Mouse (Mus musculus) CH12.LX (cell line): Measurements from ENCODE around the gene Ice2. TPM values are rescaled to one million over a fixed set of nuclear protein-coding genes. Genes with fewer than 3 reads are reported as not detected.

ENCODE experiments used
- DNase-seq: peaks from one replicate; pipeline ENCODE4 v3.0.0-alpha.2; 2013; ENCODE audit errors: extremely low read depth
- H3K27ac ChIP-seq: 2 replicates; pipeline ENCODE4 v1.5.1; 2012; ENCODE audit warnings: low read depth, mild to moderate bottlenecking, control low read depth, moderate library complexity; ENCODE audit not compliant: insufficient read depth
- H3K27me3 ChIP-seq: replicated peaks from 2 replicates; pipeline ENCODE3; 2012; ENCODE audit warnings: inconsistent platforms
- H3K36me3 ChIP-seq, 2 experiments: replicated peaks in 1 of 2; 2 replicates each; pipeline versions ENCODE3 to v1.6.1; 2012; ENCODE audit warnings: inconsistent platforms in 1 of 2, low read length in 1 of 2, mild to moderate bottlenecking in 1 of 2, mixed read lengths in 1 of 2, moderate library complexity in 1 of 2; ENCODE audit not compliant: control insufficient read depth in 1 of 2, insufficient read depth in 1 of 2
- H3K4me1 ChIP-seq, 2 experiments: 2 replicates each; pipeline ENCODE4 v1.6.1; 2012; ENCODE audit warnings: inconsistent platforms in 1 of 2, moderate library complexity in 1 of 2; ENCODE audit not compliant: insufficient read depth in 2 of 2, control insufficient read depth in 1 of 2
- H3K4me2 ChIP-seq: 2 replicates; pipeline ENCODE4 v1.6.1; 2012; ENCODE audit warnings: low read depth, mild to moderate bottlenecking, control low read depth; ENCODE audit not compliant: poor library complexity, insufficient read depth, severe bottlenecking
- H3K4me3 ChIP-seq, 3 experiments: fragments of 150-350 bp in 1 of 3; sonication (generic) in 1 of 3; replicated peaks in 1 of 3; 2 replicates each; pipeline versions ENCODE3 to v1.5.1; 2011 to 2012; ENCODE audit warnings: low read depth in 2 of 3, low read length in 2 of 3, mild to moderate bottlenecking in 2 of 3, moderate library complexity in 2 of 3, control low read depth in 1 of 3, improper control_type of control experiment in 1 of 3, inconsistent platforms in 1 of 3, mixed read lengths in 1 of 3; ENCODE audit not compliant: poor library complexity in 1 of 3
- H3K79me2 ChIP-seq: replicated peaks from 2 replicates; pipeline ENCODE4 v1.6.1; 2012; ENCODE audit warnings: mild to moderate bottlenecking, moderate library complexity; ENCODE audit not compliant: control insufficient read depth, poor library complexity, insufficient read depth, severe bottlenecking; ENCODE audit errors: extremely low read depth
- H3K9ac ChIP-seq: 2 replicates; pipeline ENCODE4 v1.6.1; 2012; ENCODE audit warnings: low read depth, mild to moderate bottlenecking, control low read depth, moderate library complexity; ENCODE audit not compliant: insufficient read depth
- H3K9me3 ChIP-seq: replicated peaks from 2 replicates; pipeline ENCODE3; 2012; ENCODE audit warnings: low read length, inconsistent platforms, mixed read lengths
- BHLHE40 ChIP-seq: IDR thresholded peaks from 2 replicates; pipeline ENCODE4 v1.6.1; 2011; ENCODE audit warnings: mild to moderate bottlenecking, low read depth, low read length, improper control_type of control experiment
- CHD2 ChIP-seq: IDR thresholded peaks from 2 replicates; pipeline ENCODE4 v1.6.1; 2011; ENCODE audit warnings: low read length, improper control_type of control experiment
- E2F4 ChIP-seq: IDR thresholded peaks from 2 replicates; pipeline ENCODE4 v1.6.1; 2011; ENCODE audit warnings: low read depth, low read length, improper control_type of control experiment; ENCODE audit not compliant: insufficient replicate concordance
- EP300 ChIP-seq: IDR thresholded peaks from 2 replicates; pipeline ENCODE4 v1.6.1; 2011; ENCODE audit warnings: low read length, improper control_type of control experiment
- ETS1 ChIP-seq: conservative IDR thresholded peaks from 2 replicates; pipeline ENCODE4 v1.6.1; 2012; ENCODE audit warnings: low read depth, mild to moderate bottlenecking, inconsistent platforms, low read length, improper control_type of control experiment, moderate library complexity
- IRF4 ChIP-seq: IDR thresholded peaks from 2 replicates; pipeline ENCODE4 v1.6.1; 2014; ENCODE audit warnings: low read depth, mild to moderate bottlenecking, inconsistent platforms, low read length, improper control_type of control experiment
- MAX ChIP-seq: IDR thresholded peaks from 2 replicates; pipeline ENCODE4 v1.6.1; 2011; ENCODE audit warnings: low read length, improper control_type of control experiment
- MAZ ChIP-seq: IDR thresholded peaks from 2 replicates; pipeline ENCODE4 v1.6.1; 2012; ENCODE audit warnings: low read depth, mild to moderate bottlenecking, inconsistent platforms, low read length, improper control_type of control experiment, moderate library complexity
- MEF2A ChIP-seq: IDR thresholded peaks from 2 replicates; pipeline ENCODE4 v1.6.1; 2014; ENCODE audit warnings: low read depth, mild to moderate bottlenecking, inconsistent platforms, low read length, improper control_type of control experiment, borderline replicate concordance
- MXI1 ChIP-seq: IDR thresholded peaks from 2 replicates; pipeline ENCODE4 v1.6.1; 2011; ENCODE audit warnings: mild to moderate bottlenecking, low read depth, low read length, improper control_type of control experiment
- NELFE ChIP-seq: IDR thresholded peaks from 2 replicates; pipeline ENCODE4 v1.6.1; 2011; ENCODE audit warnings: low read depth, low read length, improper control_type of control experiment
- NRF1 ChIP-seq: IDR thresholded peaks from 2 replicates; pipeline ENCODE4 v1.6.1; 2014; ENCODE audit warnings: low read depth, mild to moderate bottlenecking, inconsistent platforms, low read length, improper control_type of control experiment, moderate library complexity
- PAX5 ChIP-seq: IDR thresholded peaks from 2 replicates; pipeline ENCODE4 v1.6.1; 2012; ENCODE audit warnings: low read length, inconsistent platforms, mixed read lengths
- POLR2A ChIP-seq: IDR thresholded peaks from 2 replicates; pipeline ENCODE4 v1.6.1; 2011; ENCODE audit warnings: low read depth, mild to moderate bottlenecking, improper control_type of control experiment, low read length
- TBP ChIP-seq: conservative IDR thresholded peaks from 2 replicates; pipeline ENCODE4 v1.6.1; 2011; ENCODE audit warnings: low read depth, low read length, improper control_type of control experiment
- UBTF ChIP-seq: IDR thresholded peaks from 2 replicates; pipeline ENCODE4 v1.6.1; 2012; ENCODE audit warnings: low read depth, mild to moderate bottlenecking, inconsistent platforms, low read length, improper control_type of control experiment, moderate library complexity
- USF1 ChIP-seq: IDR thresholded peaks from 2 replicates; pipeline ENCODE4 v1.6.1; 2014; ENCODE audit warnings: low read depth, mild to moderate bottlenecking, inconsistent platforms, low read length, improper control_type of control experiment
- USF2 ChIP-seq: conservative IDR thresholded peaks from 2 replicates; pipeline ENCODE4 v1.6.1; 2011; ENCODE audit warnings: low read depth, low read length, improper control_type of control experiment
- ZC3H11A ChIP-seq: IDR thresholded peaks from 2 replicates; pipeline ENCODE4 v1.6.1; 2012; ENCODE audit warnings: low read depth, mild to moderate bottlenecking, inconsistent platforms, low read length, improper control_type of control experiment
- ZMIZ1 ChIP-seq: IDR thresholded peaks from 2 replicates; pipeline ENCODE4 v1.6.1; 2012; ENCODE audit warnings: low read depth, mild to moderate bottlenecking, inconsistent platforms, low read length, improper control_type of control experiment
- ZNF384 ChIP-seq: IDR thresholded peaks from 2 replicates; pipeline ENCODE4 v1.6.1; 2012; ENCODE audit warnings: low read depth, low read length, improper control_type of control experiment, inconsistent platforms
- dilution Hi-C: fragments of 300-500 bp; cut with MboI; formaldehyde crosslinking; loops from 2 replicates; pipeline ENCODE4 v1.14.3; 2020; ENCODE audit warnings: low sequenced_read_pairs; ENCODE audit not compliant: extremely low pct_unique_long_range_greater_than_20kb, extremely low pct_ligation_motif_present
- in situ Hi-C: fragments of 300-500 bp; cut with MboI; formaldehyde crosslinking; loops from 3 replicates; pipeline ENCODE4 v1.14.3; 2019; ENCODE audit warnings: low sequenced_read_pairs, low pct_ligation_motif_present, low pct_unique_long_range_greater_than_20kb, mixed read lengths
- polyA plus RNA-seq: library from polyadenylated mRNA; unstranded; fragments of >175 nt; gene quantifications from 2 replicates; pipeline ENCODE4 v1.2.1, GENCODE M21; 2012; ENCODE audit warnings: low read depth; ENCODE audit not compliant: insufficient read length
- total RNA-seq, 2 experiments: library from RNA; depleted of rRNA; stranded (reverse); fragments of 300-350 nt in 1 of 2; fragments of >200 nt in 1 of 2; gene quantifications; 2 replicates each; pipeline ENCODE4 v1.2.3; 2012 to 2014

Ice2 gene
- total and polyA plus RNA-seq, 3 experiments: 13.3 to 23.1 (median 14.9) TPM

DNA sequence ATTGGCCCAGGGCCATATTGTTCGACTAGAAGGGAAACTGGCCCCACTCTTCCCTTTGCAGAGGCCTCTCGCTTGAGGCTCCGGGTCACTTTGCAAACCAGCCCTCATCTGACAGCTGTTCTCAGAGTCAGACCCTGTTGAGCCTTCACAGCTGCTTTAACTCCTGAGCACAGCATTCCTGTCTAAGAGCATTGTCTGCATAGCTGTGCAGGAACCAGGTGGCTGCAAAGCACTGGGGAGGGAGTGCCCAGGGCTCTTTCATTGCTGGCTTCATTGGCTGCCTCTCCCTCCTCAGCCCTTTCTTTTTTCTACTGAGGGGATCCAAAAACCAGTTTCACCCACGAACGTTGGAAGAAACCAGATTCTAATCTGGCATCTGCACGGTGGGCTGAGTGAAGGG, 73.2 kb downstream of the Ice2 start:
- no peak overlapping the region for H3K27ac ChIP-seq
- TF ChIP-seq UBTF (no peak), POLR2A (no peak), MAZ (no peak), MXI1 (no peak), NELFE (no peak), USF1 (no peak), NRF1 (no peak), MEF2A (no peak), IRF4 (no peak), CHD2 (no peak), E2F4 (no peak), EP300 (no peak), MAX (no peak), PAX5 (no peak), ZMIZ1 (no peak)
- TF ChIP-seq, all 38 proteins: peak for 0
- Histone ChIP-seq H3K27me3 (no peaks in the 10 kb centered on the region), H3K4me2 (no peak overlapping the region), H3K4me3 (no peak overlapping the region), H3K9ac (no peak overlapping the region), H3K4me1 (peaks cover 10 to 20% of the 10 kb centered on the region in 2 experiments), H3K36me3 (no peaks in the 10 kb centered on the region), H3K79me2 (no peaks in the 10 kb centered on the region), H3K9me3 (no peaks in the 10 kb centered on the region)
- in situ Hi-C loops: no loop called here
- dilution Hi-C loops: no loop called here
- DNase-seq: no peak

DNA sequence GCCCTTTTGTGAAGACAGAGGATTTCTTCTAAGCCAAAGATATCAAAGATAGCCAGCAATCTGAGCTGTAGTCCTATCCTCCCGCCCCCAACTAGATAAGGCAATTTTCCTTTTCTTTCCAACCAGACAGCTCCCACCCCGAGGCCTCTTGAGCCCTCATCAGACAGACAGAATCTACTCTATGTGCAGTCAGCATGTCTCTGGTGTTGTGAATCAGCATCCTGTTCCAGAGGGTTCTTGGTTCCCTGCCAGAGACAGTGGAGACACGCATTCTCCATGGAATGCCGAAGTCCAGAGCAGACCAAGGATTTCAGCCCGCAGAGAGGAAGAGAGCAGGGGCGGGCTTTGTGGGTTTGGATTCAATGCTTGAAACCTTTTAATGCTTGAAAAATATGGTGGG, 75.0 kb downstream of the Ice2 start:
- no peaks in the 10 kb centered on the region for H3K9me3 ChIP-seq
- TF ChIP-seq ZNF384: no peak
- TF ChIP-seq BHLHE40: no peak
- no peak for TF ChIP-seq IRF4
- no peak for TF ChIP-seq NRF1
- TF ChIP-seq ZC3H11A: no peak
- TF ChIP-seq ETS1: no peak
- no peak for TF ChIP-seq POLR2A
- TF ChIP-seq EP300: no peak
- TF ChIP-seq USF2: no peak
- TF ChIP-seq TBP: no peak
- no peak overlapping the region for H3K9ac ChIP-seq
- H3K36me3 ChIP-seq: no peaks in the 10 kb centered on the region
- no peak overlapping the region for H3K4me3 ChIP-seq
- no peak for DNase-seq
- dilution Hi-C loops (no loop called here), in situ Hi-C loops (no loop called here)
- H3K27me3 ChIP-seq: no peaks in the 10 kb centered on the region
- H3K4me1 ChIP-seq: peaks cover 4 to 8% of the 10 kb centered on the region in 2 experiments
- no peak overlapping the region for H3K27ac ChIP-seq
- no peaks in the 10 kb centered on the region for H3K79me2 ChIP-seq
- H3K4me2 ChIP-seq: no peak overlapping the region
